Mouse (Mus musculus) embryo, embryonic 11.5 days (tissue): Measurements from ENCODE around the gene Atxn7l1.

ENCODE experiments used
- DNase-seq: peaks from one replicate; pipeline ENCODE4 v3.0.0-alpha.2; 2012; ENCODE audit warnings: low read depth, low spot score

Gene Atxn7l1

GRCm38 (mm10) chr12:33317792-33318530 is 170.5 kb downstream of the Atxn7l1 start:
- no peak for DNase-seq

- no peak for DNase-seq
Observed at GRCm38 (mm10) chr12:33322547-33322946, 175.1 kb downstream of the Atxn7l1 start.

- no peak for DNase-seq
Observed at GRCm38 (mm10) chr12:33323821-33324220, 176.3 kb downstream of the Atxn7l1 start.

- no peak for DNase-seq
Observed at GRCm38 (mm10) chr12:33325424-33325823, 177.9 kb downstream of the Atxn7l1 start.

GRCm38 (mm10) chr12:33332046-33332445 is 184.6 kb downstream of the Atxn7l1 start:
- no peak for DNase-seq

GRCm38 (mm10) chr12:33332796-33333195 is 185.3 kb downstream of the Atxn7l1 start:
- no peak for DNase-seq

GRCm38 (mm10) chr12:33333914-33334313 is 186.4 kb downstream of the Atxn7l1 start:
- DNase-seq, result peak; percentile 71

- no peak for DNase-seq
Observed at GRCm38 (mm10) chr12:33334511-33334910, 187.0 kb downstream of the Atxn7l1 start.

- no peak for DNase-seq
Observed at GRCm38 (mm10) chr12:33334951-33335350, 187.5 kb downstream of the Atxn7l1 start.

- DNase-seq, result no peak
Observed at GRCm38 (mm10) chr12:33335410-33335809, 187.9 kb downstream of the Atxn7l1 start.

GRCm38 (mm10) chr12:33336561-33337125 is 189.2 kb downstream of the Atxn7l1 start:
- DNase-seq, result no peak

GRCm38 (mm10) chr12:33337289-33337688 is 189.8 kb downstream of the Atxn7l1 start:
- DNase-seq, result no peak

- DNase-seq, result no peak
Observed at GRCm38 (mm10) chr12:33338170-33338569, 190.7 kb downstream of the Atxn7l1 start.

- DNase-seq, result no peak
Observed at GRCm38 (mm10) chr12:33339822-33340221, 192.3 kb downstream of the Atxn7l1 start.

GRCm38 (mm10) chr12:33340698-33341097 is 193.2 kb downstream of the Atxn7l1 start:
- DNase-seq, result no peak

- DNase-seq, result no peak
Observed at GRCm38 (mm10) chr12:33341351-33341892, 193.9 kb downstream of the Atxn7l1 start.

GRCm38 (mm10) chr12:33344970-33345772 is 197.7 kb downstream of the Atxn7l1 start:
- peak; percentile 40 for DNase-seq

- DNase-seq, result no peak
Observed at GRCm38 (mm10) chr12:33345773-33346435, 198.4 kb downstream of the Atxn7l1 start.

- no peak for DNase-seq
Observed at GRCm38 (mm10) chr12:33352671-33353070, 205.2 kb downstream of the Atxn7l1 start.

GRCm38 (mm10) chr12:33358345-33358744 is 210.9 kb downstream of the Atxn7l1 start:
- no peak for DNase-seq

- no peak for DNase-seq
Observed at GRCm38 (mm10) chr12:33359209-33359608, 211.7 kb downstream of the Atxn7l1 start.
